In the genomic region with DNA sequence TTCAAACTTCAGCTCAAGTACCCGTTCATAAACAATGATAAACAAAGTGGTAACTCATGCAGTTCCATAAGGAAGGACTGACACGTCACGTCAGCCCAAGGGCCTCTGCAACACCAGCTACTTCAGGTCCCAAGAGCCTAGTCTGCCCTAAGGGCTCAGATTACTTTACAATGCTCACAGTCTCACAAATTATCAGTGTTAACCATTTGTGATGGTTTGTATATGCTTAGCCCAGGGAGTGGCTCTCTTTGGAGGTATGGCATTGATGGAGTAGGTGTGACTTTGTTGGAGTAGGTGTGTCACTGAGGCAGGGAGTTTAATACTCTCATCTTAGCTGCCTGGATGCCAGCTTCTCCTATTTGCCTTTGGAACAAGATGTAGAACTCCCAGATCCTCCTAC, we compare ENCODE assay signal across 31 mouse cellular contexts. TPM values are rescaled to one million over a fixed set of nuclear protein-coding genes. Genes with fewer than 3 reads are reported as not detected.
DNase-seq lines count a peak whose midpoint lies in the region; ATAC-seq and TF ChIP-seq lines count a peak whose summit lies in the region.
"Had no signal": no experiment of that assay in that cellular context is flagged by ENCODE, and none has a peak within 500 bp of the region (broad histone marks: within the 10 kb centered on the region; RNA-seq: fewer than 3 reads in every experiment).

No protein-coding gene starts in this region.

- no peak overlapping the region for H3K9ac ChIP-seq in liver, embryonic 13.5 days
- no peak overlapping the region for H3K9ac ChIP-seq in midbrain, postnatal 0 days (replicated peaks; ENCODE audit: low read length, poor library complexity, severe bottlenecking)
- H3K9ac ChIP-seq: embryonic facial prominence, embryonic 13.5 days; forebrain, embryonic 15.5 days; heart, embryonic 12.5 days; hindbrain, embryonic 15.5 days; midbrain, embryonic 15.5 days had no signal

- H3K27ac ChIP-seq in liver, embryonic 13.5 days, result peak overlapping the region; percentile 47
- H3K27ac ChIP-seq in midbrain, postnatal 0 days (ENCODE audit: low read depth, low read length), result no peak overlapping the region
- H3K27ac ChIP-seq: forebrain, embryonic 10.5 days; forebrain, embryonic 15.5 days; hindbrain, embryonic 10.5 days; hindbrain, embryonic 15.5 days; kidney, postnatal 0 days; midbrain, embryonic 10.5 days; midbrain, embryonic 15.5 days had no signal

- H3K9me3 ChIP-seq in megakaryocyte, embryonic 14.5 days, result no peaks in the 10 kb centered on the region
- no peaks in the 10 kb centered on the region for H3K9me3 ChIP-seq in liver, embryonic 13.5 days (replicated peaks)
- H3K9me3 ChIP-seq in midbrain, postnatal 0 days (ENCODE audit: low read length), result no peaks in the 10 kb centered on the region
- H3K9me3 ChIP-seq: embryonic facial prominence, embryonic 13.5 days; forebrain, embryonic 10.5 days; forebrain, embryonic 15.5 days; heart, embryonic 12.5 days; hindbrain, embryonic 10.5 days; hindbrain, embryonic 15.5 days; midbrain, embryonic 10.5 days; midbrain, embryonic 15.5 days had no signal

- no peak for TF ChIP-seq CTCF in midbrain, postnatal 0 days (IDR thresholded peaks at IDR 0.05)

- H3K4me3 ChIP-seq in megakaryocyte, embryonic 14.5 days (replicated peaks), result peak overlapping the region; percentile 56
- no peak overlapping the region for H3K4me3 ChIP-seq in liver, embryonic 13.5 days (replicated peaks)
- no peak overlapping the region for H3K4me3 ChIP-seq in midbrain, postnatal 0 days (ENCODE audit: low read depth, low read length)
- H3K4me3 ChIP-seq: embryonic facial prominence, embryonic 13.5 days; forebrain, embryonic 10.5 days; forebrain, embryonic 15.5 days; heart, embryonic 12.5 days; hindbrain, embryonic 10.5 days; hindbrain, embryonic 15.5 days; midbrain, embryonic 10.5 days; midbrain, embryonic 15.5 days had no signal

- peaks cover 73% of the 10 kb centered on the region for H3K36me3 ChIP-seq in megakaryocyte, embryonic 14.5 days (replicated peaks; ENCODE audit: low read length)
- no peaks in the 10 kb centered on the region for H3K36me3 ChIP-seq in liver, embryonic 13.5 days
- H3K36me3 ChIP-seq in midbrain, postnatal 0 days (ENCODE audit: insufficient read depth, low read length), result no peaks in the 10 kb centered on the region
- H3K36me3 ChIP-seq: forebrain, embryonic 10.5 days; forebrain, embryonic 15.5 days; heart, embryonic 12.5 days; hindbrain, embryonic 10.5 days; hindbrain, embryonic 15.5 days; midbrain, embryonic 15.5 days had no signal

- DNase-seq in liver, embryonic 13.5 days, result no peak
- no peak for DNase-seq in midbrain, postnatal 0 days (ENCODE audit: low spot score)
- no peak for DNase-seq in B cell, adult 2 months
- DNase-seq in heart, postnatal 4 days, result no peak
- no peak for DNase-seq in layer of hippocampus, adult 8-10 months (ENCODE audit: low spot score in 2 of 2)
- DNase-seq: adrenal gland, adult 2 months; cerebellum, adult 11 months; cerebellum, postnatal 10 days; gastrocnemius, postnatal 36 days; heart, adult 18-20 months; kidney, adult 8-10 months; kidney, postnatal 4 days; layer of hippocampus, postnatal 36 days; lung, postnatal 36 days; right cerebral cortex, adult 18-20 months; spleen, adult 18-20 months; thymus, postnatal 14 days had no signal

- no peaks in the 10 kb centered on the region for H3K27me3 ChIP-seq in megakaryocyte, embryonic 14.5 days (replicated peaks)
- no peaks in the 10 kb centered on the region for H3K27me3 ChIP-seq in liver, embryonic 13.5 days
- no peaks in the 10 kb centered on the region for H3K27me3 ChIP-seq in midbrain, postnatal 0 days (ENCODE audit: insufficient read depth, low read length)
- H3K27me3 ChIP-seq: embryonic facial prominence, embryonic 13.5 days; forebrain, embryonic 15.5 days; heart, embryonic 12.5 days; hindbrain, embryonic 15.5 days; midbrain, embryonic 15.5 days had no signal

- H3K4me2 ChIP-seq in liver, embryonic 13.5 days, result peak overlapping the region; percentile 11
- no peak overlapping the region for H3K4me2 ChIP-seq in midbrain, postnatal 0 days (ENCODE audit: low read depth, low read length, poor library complexity, severe bottlenecking)
- H3K4me2 ChIP-seq: embryonic facial prominence, embryonic 13.5 days; forebrain, embryonic 15.5 days; heart, embryonic 12.5 days; hindbrain, embryonic 15.5 days; midbrain, embryonic 15.5 days had no signal

- H3K4me1 ChIP-seq in megakaryocyte, embryonic 14.5 days, result peaks cover 93% of the 10 kb centered on the region
- peaks cover 52% of the 10 kb centered on the region for H3K4me1 ChIP-seq in liver, embryonic 13.5 days (replicated peaks)
- H3K4me1 ChIP-seq in midbrain, postnatal 0 days (ENCODE audit: insufficient read depth, low read length), result no peaks in the 10 kb centered on the region
- H3K4me1 ChIP-seq: forebrain, embryonic 15.5 days; midbrain, embryonic 15.5 days had no signal

- 28% methylated on average over 3 of the region's 3 CpGs for WGBS in liver, embryonic 13.5 days (ENCODE audit: insufficient replicate concordance)
- WGBS in midbrain, postnatal 0 days, result 83% methylated on average over 3 of the region's 3 CpGs

- no peak for ATAC-seq in megakaryocyte, adult 5-6 weeks (ENCODE audit: poor library complexity, severe bottlenecking)
- ATAC-seq in liver, embryonic 13.5 days (ENCODE audit: low read depth), result peak; percentile 50
- peak; percentile 57 for ATAC-seq in megakaryocyte-erythroid progenitor cell, adult 5-6 weeks (replicated peaks; ENCODE audit: low FRiP score, low TSS enrichment, poor library complexity, severe bottlenecking)
- no peak for ATAC-seq in midbrain, postnatal 0 days (ENCODE audit: low FRiP score)
- ATAC-seq: activated CD4-positive, CD25-positive, alpha-beta regulatory T cell, adult 4 months; forebrain, embryonic 15.5 days; inflammation-experienced regulatory T-cells, adult 6 months; midbrain, embryonic 15.5 days had no signal

RNA-seq across cellular contexts. Expression of a gene that starts 32.0 kb away (rescaled TPM):
- 310 and 704 TPM in 2 replicates for polyA plus RNA-seq in megakaryocyte, embryonic 14.5 days (2012; ENCODE audit: insufficient read depth, low replicate concordance)
- 123 and 139 TPM in 2 replicates for total RNA-seq in megakaryocyte, adult 5-6 weeks (2015)
- total RNA-seq in megakaryocyte, adult 5-6 weeks (2017), result 37.4 and 55.2 TPM in 2 replicates
- 3.4 and 4.6 TPM in 2 replicates for polyA plus RNA-seq in liver, embryonic 13.5 days (2015; fragmentation: Nextera tagmentation; extraction: Ambion mirVana)
- 7.7 and 14.0 TPM in 2 replicates for total RNA-seq in megakaryocyte-erythroid progenitor cell, adult 5-6 weeks (2014; fragmentation: Nextera tagmentation)
- 3.9 and 9.6 TPM in 2 replicates for total RNA-seq in megakaryocyte-erythroid progenitor cell, adult 5-6 weeks (2017)
- 1.8 and 4.3 TPM in 2 replicates for total RNA-seq in midbrain, postnatal 0 days (2014; rRNA removed)
- 2.1 and 2.4 TPM in 2 replicates for polyA plus RNA-seq in midbrain, postnatal 0 days (2015; fragmentation: Nextera tagmentation; extraction: Ambion mirVana)
- 10 to 100 TPM; 19.0 to 20.8 TPM for total RNA-seq in heart, postnatal 4 days (2021)
- 10 to 100 TPM in 2 of 4 experiments, 1 to 10 TPM in 2; 8.4 to 18.7 (median 13.2) TPM for total RNA-seq in layer of hippocampus, adult 8-10 months (2022)

Comparison
In these comparisons a context has a peak if more than half of its experiments do, and no peak if none do; other contexts are left out.
1. ATAC-seq: peak in liver, embryonic 13.5 days (single experiment) and megakaryocyte-erythroid progenitor cell, adult 5-6 weeks (single experiment); none in megakaryocyte, adult 5-6 weeks (single experiment) and midbrain, postnatal 0 days (single experiment).